Mouse (Mus musculus) bone marrow, adult 2 months (tissue): ENCODE data around the gene Rad54l2. TPM values are rescaled to one million over a fixed set of nuclear protein-coding genes. Genes with fewer than 3 reads are reported as not detected.

Experiments used
- H3K27ac ChIP-seq: fragments of 200-500 bp; 2 replicates; pipeline ENCODE4 v1.5.1; 2012; ENCODE audit warnings: low read depth, mild to moderate bottlenecking, control low read depth, inconsistent platforms, low read length; ENCODE audit not compliant: control insufficient read depth, poor library complexity, insufficient read depth
- H3K4me1 ChIP-seq: fragments of 200-500 bp; 2 replicates; pipeline ENCODE4 v1.6.1; 2011; ENCODE audit warnings: low read length; ENCODE audit not compliant: control insufficient read depth, insufficient read depth
- H3K4me3 ChIP-seq: fragments of 200-500 bp; replicated peaks from 2 replicates; pipeline ENCODE3; 2011; ENCODE audit warnings: mild to moderate bottlenecking, low read depth, low read length, control low read depth; ENCODE audit not compliant: control insufficient read depth
- CTCF ChIP-seq: fragments of 200-500 bp; IDR thresholded peaks from 2 replicates; pipeline ENCODE4 v1.5.1; 2011; ENCODE audit warnings: low read length, control low read depth; ENCODE audit not compliant: control insufficient read depth, insufficient read depth
- POLR2A ChIP-seq: fragments of 200-500 bp; IDR thresholded peaks from 2 replicates; pipeline ENCODE4 v1.6.1; 2011; ENCODE audit warnings: low read depth, mild to moderate bottlenecking, control low read depth, low read length, borderline replicate concordance; ENCODE audit not compliant: control insufficient read depth
- WGBS: fragments of 180-500 bp; shearing (Covaris S2); methylation state at CpG from one replicate; pipeline ENCODE4 v1.1.7; 2018; 5-methylcytosine and 5-hydroxymethylcytosine counted together
- polyA plus RNA-seq: library from polyadenylated mRNA; stranded (reverse); fragments of >200 nt; gene quantifications from 2 replicates; pipeline ENCODE4 v1.2.4, GENCODE M21; 2011; ENCODE audit warnings: low replicate concordance; ENCODE audit not compliant: missing spikeins, insufficient read depth, insufficient read length

The Rad54l2 gene
- polyA plus RNA-seq, 1 experiment = 11.9 TPM

- Histone ChIP-seq H3K27ac (no peak overlapping the region), H3K4me1 (no peaks in the 10 kb centered on the region), H3K4me3 (no peak overlapping the region)
- WGBS = 86% methylated on average over 2 of the region's 2 CpGs
- TF ChIP-seq CTCF = no peak
- no peak for TF ChIP-seq POLR2A
Measured at GRCm38 (mm10) chr9:106712470-106712869, 76.5 kb downstream of the Rad54l2 start.

GRCm38 (mm10) chr9:106692973-106693481, 96.0 kb downstream of the Rad54l2 start:
- WGBS = 92% methylated on average over 11 of the region's 11 CpGs
- H3K27ac ChIP-seq = no peak overlapping the region; the same call in 1 of the 2 replicates
- no peak overlapping the region for H3K4me3 ChIP-seq
- TF ChIP-seq CTCF (no peak), POLR2A (no peak)
- H3K4me1 ChIP-seq = no peaks in the 10 kb centered on the region

- TF ChIP-seq POLR2A (no peak), CTCF (no peak)
- 87% methylated on average over 8 of the region's 8 CpGs for WGBS
- no peak overlapping the region for H3K27ac ChIP-seq
- no peaks in the 10 kb centered on the region; the same call in 1 of the 2 replicates for H3K4me1 ChIP-seq
- H3K4me3 ChIP-seq = no peak overlapping the region
Measured at GRCm38 (mm10) chr9:106688834-106689233, 100.2 kb downstream of the Rad54l2 start.

- 25% methylated on average over 8 of the region's 8 CpGs for WGBS
- Histone ChIP-seq H3K27ac (no peak overlapping the region), H3K4me1 (no peaks in the 10 kb centered on the region; the same call in 1 of the 2 replicates), H3K4me3 (no peak overlapping the region)
- TF ChIP-seq CTCF (peak; percentile 83), POLR2A (no peak)
Measured at GRCm38 (mm10) chr9:106686983-106687650, 101.9 kb downstream of the Rad54l2 start.

GRCm38 (mm10) chr9:106685249-106686101, 103.5 kb downstream of the Rad54l2 start, which contains the start of gene Tex264:
Tex264 (minus strand) TSS chr9:106685927.
- H3K4me3 ChIP-seq = peak within 1 kb of the TSS; percentile 95
- no peaks in the 10 kb centered on the region; the same call in 1 of the 2 replicates for H3K4me1 ChIP-seq
- H3K27ac ChIP-seq = peak within 1 kb of the TSS; percentile 55; the same call in 1 of the 2 replicates
- WGBS = under 1% methylated on average over 86 of the region's 86 CpGs
- TF ChIP-seq POLR2A = peak; percentile 21; the same call in 1 of the 2 replicates
- TF ChIP-seq CTCF = no peak

- no peaks in the 10 kb centered on the region; the same call in 1 of the 2 replicates for H3K4me1 ChIP-seq
- peak overlapping the region; percentile 95 for H3K4me3 ChIP-seq
- TF ChIP-seq CTCF = no peak
- TF ChIP-seq POLR2A = no peak
- WGBS = under 1% methylated on average over 14 of the region's 14 CpGs
- H3K27ac ChIP-seq = peak overlapping the region; percentile 55; the same call in 1 of the 2 replicates
Measured at GRCm38 (mm10) chr9:106684918-106685248, 104.1 kb downstream of the Rad54l2 start.

GRCm38 (mm10) chr9:106684093-106684872, 104.7 kb downstream of the Rad54l2 start:
- Histone ChIP-seq H3K4me1 (no peaks in the 10 kb centered on the region; the same call in 1 of the 2 replicates), H3K27ac (no peak overlapping the region), H3K4me3 (peak overlapping the region; percentile 95)
- TF ChIP-seq CTCF (no peak), POLR2A (no peak)
- WGBS = 54% methylated on average over 6 of the region's 6 CpGs
